Mouse (Mus musculus) brain, embryonic 14.5 days (tissue): ENCODE data around the gene Atp8b4.

Experiments
- CTCF ChIP-seq: fragments of 200-500 bp; IDR thresholded peaks from 2 replicates; pipeline ENCODE4 v1.5.1; 2012; ENCODE audit warnings: inconsistent platforms, mild to moderate bottlenecking, moderate library complexity, borderline replicate concordance; ENCODE audit not compliant: insufficient read depth, insufficient read length; ENCODE audit errors: extremely low read depth
- POLR2A ChIP-seq: fragments of 200-500 bp; IDR thresholded peaks from 2 replicates; pipeline ENCODE4 v1.6.1; 2012; ENCODE audit warnings: mild to moderate bottlenecking, inconsistent platforms, borderline replicate concordance; ENCODE audit not compliant: poor library complexity, insufficient read depth, insufficient read length, severe bottlenecking; ENCODE audit errors: extremely low read depth

GRCm38 (mm10) chr2:126450937-126451302, 49.6 kb downstream of the Atp8b4 start:
- TF ChIP-seq POLR2A (no peak), CTCF (no peak)
